Mouse (Mus musculus) midbrain, embryonic 15.5 days (tissue): ENCODE measurements around the gene Zdhhc22. TPM values are rescaled to one million over a fixed set of nuclear protein-coding genes. Genes with fewer than 3 reads are reported as not detected.

ENCODE experiments used
- ATAC-seq: fragments of 200-750 bp; cut with Nextera tagmentation; replicated peaks from 2 replicates; pipeline ENCODE4 v1.8.0; 2017; ENCODE audit warnings: moderate TSS enrichment
- H3K27ac ChIP-seq: fragments of 300-500 bp; sonication (generic); 2 replicates; pipeline ENCODE4 v1.5.1; 2015; ENCODE audit warnings: mild to moderate bottlenecking, inconsistent platforms
- H3K27me3 ChIP-seq: fragments of 300-500 bp; sonication (generic); replicated peaks from 2 replicates; pipeline ENCODE4 v1.6.1; 2015; ENCODE audit warnings: inconsistent platforms
- H3K36me3 ChIP-seq: fragments of 300-500 bp; sonication (generic); replicated peaks from 2 replicates; pipeline ENCODE4 v1.6.1; 2015; ENCODE audit warnings: inconsistent platforms
- H3K4me1 ChIP-seq: fragments of 300-500 bp; sonication (generic); 2 replicates; pipeline ENCODE4 v1.6.1; 2015; ENCODE audit warnings: inconsistent platforms
- H3K4me2 ChIP-seq: fragments of 300-500 bp; sonication (generic); 2 replicates; pipeline ENCODE4 v1.6.1; 2015; ENCODE audit warnings: inconsistent platforms, mild to moderate bottlenecking, moderate library complexity
- H3K4me3 ChIP-seq: fragments of 300-500 bp; sonication (generic); 2 replicates; pipeline ENCODE4 v1.5.1; 2015; ENCODE audit warnings: mild to moderate bottlenecking, inconsistent platforms
- H3K9ac ChIP-seq: fragments of 300-500 bp; sonication (generic); 2 replicates; pipeline ENCODE4 v1.6.1; 2015; ENCODE audit warnings: mild to moderate bottlenecking, inconsistent platforms
- H3K9me3 ChIP-seq: fragments of 300-500 bp; sonication (generic); 2 replicates; pipeline ENCODE4 v1.6.1; 2016; ENCODE audit warnings: inconsistent platforms
- WGBS: fragments of 180-500 bp; shearing (Covaris S2); methylation state at CpG from one replicate; pipeline ENCODE4 v1.1.7; 2015; ENCODE audit warnings: mixed read lengths; 5-methylcytosine and 5-hydroxymethylcytosine counted together
- polyA plus RNA-seq: library from polyadenylated mRNA; unstranded; fragments of >200 nt; fragmentation: Nextera tagmentation; extraction: Ambion mirVana; gene quantifications from 2 replicates; pipeline ENCODE4 v1.2.1, GENCODE M21; 2015

Gene Zdhhc22
- polyA plus RNA-seq, 1 experiment from 2014 or later = 21.8 TPM

DNA sequence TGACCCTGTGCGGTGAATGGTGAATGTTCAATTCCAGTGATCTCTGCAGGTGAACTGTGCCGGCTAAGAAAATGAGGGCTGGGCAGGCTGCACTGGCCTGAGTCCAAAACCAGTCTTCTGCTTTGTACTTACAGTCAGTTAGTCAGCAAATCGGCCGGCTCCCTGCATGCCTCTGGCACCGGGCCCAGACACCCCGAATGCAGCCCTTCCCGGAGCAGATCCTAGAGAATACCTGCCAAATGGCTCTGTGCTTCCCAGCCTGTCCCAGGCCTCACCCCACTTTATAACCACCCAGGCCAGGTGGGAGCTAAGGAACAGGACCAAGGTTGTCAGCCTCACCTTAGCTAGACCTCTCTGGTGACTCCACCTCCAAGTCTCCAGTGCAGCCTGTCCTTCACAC lies 17.0 kb downstream of the Zdhhc22 start:
- peak; percentile 32; the same call in 1 of the 2 replicates for ATAC-seq
- H3K4me1 ChIP-seq = peaks cover 36% of the 10 kb centered on the region
- no peak overlapping the region; the same call in 1 of the 2 replicates for H3K4me2 ChIP-seq

DNA sequence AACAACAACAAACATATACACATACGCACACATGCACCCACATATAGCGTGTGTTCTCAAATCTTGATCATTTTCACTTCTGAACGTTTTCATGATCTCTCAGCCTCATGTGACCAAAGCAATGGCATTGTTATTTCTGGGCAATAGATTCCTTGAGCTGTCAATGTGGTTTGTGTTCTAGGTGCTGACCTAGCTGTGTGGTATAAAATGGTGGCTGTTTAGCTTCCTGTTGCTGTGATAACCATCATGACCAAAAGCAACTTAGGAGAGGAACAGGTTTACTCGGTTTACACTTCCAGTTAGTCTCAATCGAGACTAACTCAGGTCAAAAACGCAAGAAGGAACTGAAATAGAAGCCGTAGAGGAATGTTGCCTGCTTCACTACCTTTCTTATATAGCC lies 19.1 kb downstream of the Zdhhc22 start:
- H3K27me3 ChIP-seq = no peaks in the 10 kb centered on the region
- ATAC-seq = no peak

More for the DNA sequence above, 17.0 kb downstream of the Zdhhc22 start:
- 32% methylated on average over 7 of the region's 7 CpGs for WGBS
- H3K27ac ChIP-seq = peak overlapping the region; percentile 56
- H3K4me3 ChIP-seq = no peak overlapping the region
- H3K9ac ChIP-seq = no peak overlapping the region
- H3K9me3 ChIP-seq = no peaks in the 10 kb centered on the region
- H3K27me3 ChIP-seq = no peaks in the 10 kb centered on the region
- no peaks in the 10 kb centered on the region for H3K36me3 ChIP-seq

DNA sequence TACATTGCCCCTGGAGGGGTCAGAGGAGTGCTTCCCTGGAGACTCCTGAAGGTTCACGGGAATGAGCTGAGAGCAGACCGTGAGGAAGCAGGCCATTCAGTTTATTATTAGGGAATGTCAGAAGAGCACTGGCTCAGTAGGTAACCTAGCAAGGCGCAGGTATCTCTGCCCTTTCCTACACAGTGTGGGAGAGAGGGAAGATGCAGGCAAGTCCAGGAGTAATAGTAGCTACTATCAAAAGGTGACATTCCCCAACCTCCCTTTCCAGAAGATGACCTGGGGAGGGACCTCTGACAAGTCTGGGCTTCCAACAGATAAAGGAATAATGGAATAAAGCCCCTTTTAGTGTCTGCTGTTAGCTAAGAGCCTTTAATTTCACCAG lies 21.0 kb downstream of the Zdhhc22 start:
- Histone ChIP-seq H3K36me3 (no peaks in the 10 kb centered on the region), H3K4me2 (no peak overlapping the region), H3K27ac (peak overlapping the region; percentile 65), H3K9ac (no peak overlapping the region), H3K9me3 (no peaks in the 10 kb centered on the region), H3K4me1 (peaks cover 22% of the 10 kb centered on the region), H3K27me3 (no peaks in the 10 kb centered on the region), H3K4me3 (no peak overlapping the region)
- 63% methylated on average over 3 of the region's 3 CpGs for WGBS
- no peak for ATAC-seq

More for the DNA sequence above, 19.1 kb downstream of the Zdhhc22 start:
- Histone ChIP-seq H3K9ac (no peak overlapping the region), H3K4me3 (no peak overlapping the region), H3K4me2 (no peak overlapping the region), H3K4me1 (peaks cover 38% of the 10 kb centered on the region), H3K9me3 (no peaks in the 10 kb centered on the region), H3K36me3 (no peaks in the 10 kb centered on the region), H3K27ac (no peak overlapping the region)
- WGBS = 96% methylated on average over 7 of the region's 7 CpGs

DNA sequence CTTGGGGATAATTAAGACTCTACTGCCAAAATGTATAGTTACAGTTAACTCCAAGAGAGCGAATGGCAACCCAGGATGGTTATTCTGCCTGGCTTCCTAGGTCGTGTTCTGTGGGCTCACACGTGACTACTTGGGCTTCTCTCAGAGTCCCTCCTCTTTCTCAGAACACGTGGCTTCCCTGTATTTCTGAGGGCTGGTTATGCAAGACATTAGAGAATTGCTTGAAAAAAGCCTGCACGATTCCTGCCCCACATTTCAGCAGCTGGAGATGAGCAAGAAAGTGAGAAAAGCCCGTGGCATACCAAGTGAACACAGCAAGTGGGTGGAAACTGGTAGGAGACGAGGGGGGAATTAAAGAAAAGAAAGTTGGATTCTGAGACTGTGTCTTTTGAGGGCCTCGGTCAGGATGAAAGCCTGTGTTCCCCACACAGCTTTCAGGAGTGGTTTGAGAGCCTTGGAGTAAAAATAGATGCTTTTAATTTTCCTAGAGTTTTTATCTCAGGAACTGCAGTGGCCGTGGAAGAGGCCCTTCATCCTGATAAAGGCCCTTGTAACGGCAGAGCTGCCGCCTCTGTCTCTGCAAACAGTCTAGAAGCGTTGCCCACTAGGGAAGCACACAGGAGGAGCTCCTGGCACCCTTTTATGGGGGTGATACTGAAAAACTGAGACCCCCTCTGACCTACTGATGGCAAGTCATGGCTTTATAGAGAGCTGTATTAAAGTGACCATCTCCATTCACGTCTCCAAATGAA lies 21.6 kb downstream of the Zdhhc22 start:
- H3K4me3 ChIP-seq = no peak overlapping the region
- H3K4me1 ChIP-seq = peaks cover 16% of the 10 kb centered on the region
- H3K9me3 ChIP-seq = no peaks in the 10 kb centered on the region
- no peak overlapping the region for H3K9ac ChIP-seq
- WGBS = 57% methylated on average over 13 of the region's 13 CpGs
- H3K4me2 ChIP-seq = no peak overlapping the region
- H3K27ac ChIP-seq = peak overlapping the region; percentile 65
- ATAC-seq = peak; percentile 37; the same call in 1 of the 2 replicates
- H3K27me3 ChIP-seq = no peaks in the 10 kb centered on the region
- H3K36me3 ChIP-seq = peaks cover 2% of the 10 kb centered on the region; the same call in 1 of the 2 replicates

DNA sequence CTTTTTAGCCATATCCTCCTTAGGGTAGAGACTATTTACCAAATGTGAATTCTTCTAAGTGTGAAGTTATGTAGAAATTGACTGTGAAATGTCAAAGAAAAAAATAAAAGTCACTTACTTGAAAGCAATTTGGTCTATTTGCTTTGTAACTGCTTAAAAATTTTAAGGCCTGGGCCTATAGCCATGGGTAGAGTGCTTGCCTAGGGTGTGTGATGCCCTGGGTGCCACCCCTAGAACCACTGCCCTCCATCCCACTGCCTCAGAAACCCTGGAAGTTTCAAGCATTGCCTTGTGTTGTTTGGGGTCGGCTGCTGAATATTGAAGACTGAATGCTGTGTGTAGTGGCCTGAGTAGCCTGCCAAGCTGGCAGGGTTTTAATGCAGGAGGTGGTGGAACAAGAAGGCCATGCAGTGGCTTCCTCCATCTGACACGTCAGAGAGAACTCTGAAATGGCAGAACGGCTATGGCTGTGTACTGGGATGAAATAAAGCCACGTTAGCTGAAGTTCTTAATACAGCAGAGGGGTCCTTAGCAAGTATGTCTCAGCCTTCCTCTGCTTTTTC lies 24.9 kb downstream of the Zdhhc22 start:
- no peaks in the 10 kb centered on the region for H3K27me3 ChIP-seq
- H3K9ac ChIP-seq = no peak overlapping the region
- no peak overlapping the region for H3K4me3 ChIP-seq
- H3K9me3 ChIP-seq = no peaks in the 10 kb centered on the region
- WGBS = 89% methylated on average over 4 of the region's 4 CpGs
- peaks cover 24% of the 10 kb centered on the region; the same call in 1 of the 2 replicates for H3K36me3 ChIP-seq
- no peak overlapping the region for H3K4me2 ChIP-seq
- no peak for ATAC-seq
- peaks cover 7% of the 10 kb centered on the region; the same call in 1 of the 2 replicates for H3K4me1 ChIP-seq
- H3K27ac ChIP-seq = no peak overlapping the region

DNA sequence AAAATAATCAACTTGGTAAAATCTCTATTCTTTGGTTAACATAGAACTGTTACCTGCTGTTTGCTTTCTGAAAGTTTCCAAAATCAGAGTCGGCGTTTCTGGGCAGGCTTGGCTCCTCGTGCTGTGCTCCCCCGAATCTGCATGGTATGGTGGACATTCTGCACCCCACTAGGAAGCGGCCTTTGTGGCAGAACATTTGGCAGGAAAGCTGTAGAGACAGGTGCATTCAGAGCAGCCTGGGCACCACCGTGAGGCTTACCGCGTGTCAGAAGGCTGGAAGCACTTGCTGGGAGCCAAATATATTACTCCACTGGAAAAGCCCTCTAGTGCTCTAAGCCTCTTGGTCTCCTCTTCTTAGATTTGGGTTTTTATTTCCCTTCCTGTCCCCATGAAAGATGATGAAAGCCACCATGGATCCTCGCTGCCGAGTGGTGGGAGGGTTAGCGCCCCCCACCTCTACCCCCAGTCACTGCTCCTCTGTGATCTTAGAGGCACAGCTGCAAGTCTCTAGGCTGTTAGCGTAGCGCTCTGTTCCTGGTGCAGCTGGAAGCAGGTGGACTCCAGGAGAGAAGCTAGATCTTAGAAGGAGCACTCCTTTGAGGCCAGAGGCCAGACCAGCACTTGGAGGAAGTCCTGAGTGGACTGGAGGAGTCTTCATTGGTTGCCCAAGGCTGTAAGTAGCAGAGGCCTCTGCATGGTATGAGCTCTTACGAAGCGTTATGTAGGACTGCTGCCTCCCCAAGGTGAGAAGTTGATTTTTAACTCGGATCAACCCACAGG lies 25.8 kb downstream of the Zdhhc22 start:
- Histone ChIP-seq H3K4me1 (peaks cover 7% of the 10 kb centered on the region; the same call in 1 of the 2 replicates), H3K36me3 (peaks cover 24% of the 10 kb centered on the region; the same call in 1 of the 2 replicates), H3K9me3 (no peaks in the 10 kb centered on the region), H3K4me3 (no peak overlapping the region), H3K4me2 (no peak overlapping the region), H3K27ac (no peak overlapping the region), H3K27me3 (no peaks in the 10 kb centered on the region), H3K9ac (no peak overlapping the region)
- no peak for ATAC-seq
- 88% methylated on average over 16 of the region's 16 CpGs for WGBS

DNA sequence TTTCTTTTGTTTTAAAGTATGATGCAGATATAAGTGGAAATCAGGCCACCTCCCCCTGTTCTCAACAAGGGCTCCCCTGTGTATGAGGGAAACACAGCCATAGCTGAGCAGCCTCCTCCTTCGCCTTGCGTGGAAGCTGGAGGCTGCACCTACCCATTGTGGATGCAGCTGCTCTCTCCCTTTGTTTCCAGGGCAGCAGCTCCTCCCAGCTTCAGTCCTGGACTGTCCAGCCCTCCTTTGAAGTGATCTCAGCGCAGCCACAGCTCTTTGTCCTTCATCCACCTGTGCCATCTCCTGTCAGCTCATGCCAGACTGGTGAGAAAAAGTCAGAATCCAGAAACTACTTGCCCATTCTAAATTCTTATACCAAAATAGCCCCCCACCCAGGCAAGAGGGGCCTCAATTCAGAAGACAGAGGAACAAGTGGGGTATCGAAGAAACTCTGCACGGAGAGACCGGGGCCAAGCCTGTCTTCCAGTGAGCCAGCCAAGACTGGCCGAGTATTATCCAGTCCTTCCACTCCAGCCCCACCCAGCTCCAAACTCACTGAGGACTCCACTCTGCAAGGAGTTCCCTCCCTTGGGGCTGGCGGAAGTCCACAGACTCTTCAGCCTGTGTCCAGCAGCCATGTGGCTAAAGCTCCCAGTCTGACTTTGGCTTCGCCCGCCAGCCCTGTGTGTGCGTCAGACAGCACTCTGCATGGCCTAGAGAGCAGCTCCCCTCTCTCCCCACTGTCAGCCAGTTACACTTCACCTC lies 28.5 kb downstream of the Zdhhc22 start:
- Histone ChIP-seq H3K27ac (no peak overlapping the region), H3K4me3 (no peak overlapping the region), H3K4me2 (no peak overlapping the region), H3K27me3 (no peaks in the 10 kb centered on the region), H3K4me1 (no peaks in the 10 kb centered on the region), H3K9me3 (no peaks in the 10 kb centered on the region), H3K36me3 (peaks cover 32% of the 10 kb centered on the region; the same call in 1 of the 2 replicates), H3K9ac (no peak overlapping the region)
- ATAC-seq = no peak; the same call in 1 of the 2 replicates
- 62% methylated on average over 11 of the region's 11 CpGs for WGBS

DNA sequence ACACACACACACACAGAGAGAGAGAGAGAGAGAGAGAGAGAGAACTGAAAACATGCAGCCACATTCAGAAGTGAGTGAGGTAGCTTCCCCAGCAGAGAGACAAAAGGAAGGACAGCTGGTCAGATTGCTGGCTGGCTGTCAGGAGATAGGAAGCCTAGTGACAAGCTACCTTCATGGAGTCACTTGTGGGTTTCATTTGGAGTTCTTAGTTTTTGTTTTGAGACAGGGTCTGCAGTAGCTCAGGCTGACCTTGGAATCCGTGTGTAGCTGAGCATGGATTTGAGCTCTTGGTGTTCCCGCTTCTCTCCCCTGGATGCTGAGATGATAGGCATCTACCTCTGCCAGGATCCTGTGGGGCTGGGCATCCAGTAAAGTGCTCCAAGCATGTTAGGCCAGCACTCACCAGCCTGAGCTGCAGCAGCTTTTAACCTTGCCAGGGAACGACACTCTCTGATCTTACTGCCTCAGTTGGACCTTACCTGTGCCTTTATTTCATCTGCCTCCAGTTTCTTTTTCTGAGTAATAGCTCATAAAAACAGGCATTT lies 29.4 kb downstream of the Zdhhc22 start:
- 92% methylated on average over 3 of the region's 3 CpGs for WGBS
- no peak overlapping the region for H3K9ac ChIP-seq
- no peak overlapping the region for H3K4me2 ChIP-seq
- H3K36me3 ChIP-seq = peaks cover 35% of the 10 kb centered on the region; the same call in 1 of the 2 replicates
- no peak overlapping the region for H3K4me3 ChIP-seq
- ATAC-seq = no peak
- H3K27me3 ChIP-seq = no peaks in the 10 kb centered on the region
- H3K4me1 ChIP-seq = no peaks in the 10 kb centered on the region
- no peak overlapping the region for H3K27ac ChIP-seq
- no peaks in the 10 kb centered on the region for H3K9me3 ChIP-seq

DNA sequence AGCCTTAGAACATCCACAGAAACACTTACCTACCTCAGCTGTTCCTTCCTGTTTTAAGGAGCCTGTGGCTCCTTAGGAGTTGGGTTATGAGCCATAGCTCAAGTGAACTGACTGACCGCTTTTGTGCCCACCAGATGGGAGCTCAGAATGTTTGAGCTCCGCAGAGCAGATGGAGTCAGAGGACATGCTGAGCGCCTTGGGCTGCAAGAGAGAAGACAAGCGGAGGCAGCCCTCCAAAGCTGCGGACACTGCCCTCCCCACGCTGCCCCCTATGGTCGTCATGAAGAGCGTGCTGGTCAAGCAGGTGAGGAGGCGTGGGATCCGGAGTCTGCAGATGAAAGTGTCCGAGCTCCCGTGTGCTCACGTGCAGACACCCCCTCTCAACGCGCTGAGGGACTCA lies 30.1 kb downstream of the Zdhhc22 start:
- Histone ChIP-seq H3K9ac (no peak overlapping the region), H3K4me2 (no peak overlapping the region), H3K27me3 (no peaks in the 10 kb centered on the region), H3K4me3 (no peak overlapping the region), H3K27ac (no peak overlapping the region), H3K9me3 (no peaks in the 10 kb centered on the region), H3K4me1 (no peaks in the 10 kb centered on the region), H3K36me3 (peaks cover 41% of the 10 kb centered on the region; the same call in 1 of the 2 replicates)
- 89% methylated on average over 15 of the region's 15 CpGs for WGBS
- no peak for ATAC-seq

DNA sequence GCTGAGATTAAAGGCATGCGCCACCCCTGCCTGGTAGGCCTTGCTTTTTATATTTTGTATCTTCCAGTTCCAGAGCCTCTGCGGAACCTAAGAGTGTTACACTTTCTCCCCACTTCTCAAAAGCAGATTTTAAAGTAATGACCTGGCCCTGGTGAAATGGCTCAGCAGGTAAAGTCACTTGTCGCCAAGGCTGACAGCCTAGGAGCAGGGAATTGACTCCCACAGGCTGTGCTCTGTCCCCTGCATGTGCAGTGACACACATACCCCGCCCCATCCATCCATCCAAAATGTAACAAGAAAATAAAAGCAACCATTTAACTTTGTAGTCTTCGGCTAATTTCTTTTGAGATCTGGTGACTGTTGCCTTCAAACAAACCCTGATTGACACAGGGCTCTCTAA lies 30.6 kb downstream of the Zdhhc22 start:
- H3K36me3 ChIP-seq = peaks cover 44% of the 10 kb centered on the region; the same call in 1 of the 2 replicates
- H3K9ac ChIP-seq = no peak overlapping the region
- H3K4me3 ChIP-seq = no peak overlapping the region
- H3K27ac ChIP-seq = no peak overlapping the region
- no peak for ATAC-seq
- no peak overlapping the region for H3K4me2 ChIP-seq
- no peaks in the 10 kb centered on the region for H3K27me3 ChIP-seq
- 97% methylated on average over 5 of the region's 5 CpGs for WGBS
- no peaks in the 10 kb centered on the region for H3K9me3 ChIP-seq
- H3K4me1 ChIP-seq = no peaks in the 10 kb centered on the region

DNA sequence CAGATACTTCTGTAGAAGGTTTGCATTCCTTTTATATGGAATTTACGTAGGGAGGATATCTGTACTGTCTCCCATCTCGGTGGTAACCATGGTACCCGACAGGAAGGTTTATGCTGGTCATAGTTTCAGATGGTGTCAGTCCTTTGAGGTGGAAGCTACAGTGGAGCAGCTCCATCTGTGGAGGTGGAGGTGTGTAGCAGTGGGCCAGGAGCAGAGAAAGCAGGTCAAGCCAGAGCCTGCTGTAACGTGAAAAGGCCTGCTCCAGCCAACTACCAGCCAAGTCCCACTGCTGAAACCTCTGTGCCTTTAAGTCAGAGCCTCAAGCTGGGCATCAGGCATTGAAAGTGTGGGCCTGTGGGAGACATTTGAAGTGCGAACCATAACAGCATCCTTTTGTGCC lies 31.7 kb downstream of the Zdhhc22 start:
- ATAC-seq = no peak
- H3K27ac ChIP-seq = no peak overlapping the region
- H3K4me1 ChIP-seq = no peaks in the 10 kb centered on the region
- peaks cover 45% of the 10 kb centered on the region; the same call in 1 of the 2 replicates for H3K36me3 ChIP-seq
- no peak overlapping the region for H3K4me3 ChIP-seq
- no peaks in the 10 kb centered on the region for H3K27me3 ChIP-seq
- no peak overlapping the region for H3K4me2 ChIP-seq
- no peak overlapping the region for H3K9ac ChIP-seq
- H3K9me3 ChIP-seq = no peaks in the 10 kb centered on the region
- 92% methylated on average over 5 of the region's 5 CpGs for WGBS
